Mouse (Mus musculus) MEL (cell line): ENCODE data around the gene E130309D02Rik. TPM values are rescaled to one million over a fixed set of nuclear protein-coding genes. Genes with fewer than 3 reads are reported as not detected.

Experiments
- DNase-seq: peaks from one replicate; pipeline ENCODE4 v3.0.0; 2011; ENCODE audit warnings: low read depth, low spot score
- H3K27ac ChIP-seq: 2 replicates; pipeline ENCODE4 v1.5.1; 2012; ENCODE audit warnings: low read depth, mild to moderate bottlenecking, control low read depth, low read length, moderate library complexity; ENCODE audit not compliant: control insufficient read depth
- H3K27me3 ChIP-seq, 2 experiments: fragments of 150-350 bp in 1 of 2; sonication (generic) in 1 of 2; 2 replicates each; pipeline ENCODE4 v1.6.1; 2012; ENCODE audit warnings: low read length in 2 of 2, mild to moderate bottlenecking in 2 of 2, improper control_type of control experiment in 1 of 2, moderate library complexity in 1 of 2; ENCODE audit not compliant: insufficient read depth in 2 of 2, control insufficient read depth in 1 of 2
- H3K36me3 ChIP-seq, 2 experiments: 2 replicates each; pipeline ENCODE4 v1.6.1; 2012 to 2014; ENCODE audit warnings: low read length in 2 of 2, improper control_type of control experiment in 1 of 2, inconsistent platforms in 1 of 2, mild to moderate bottlenecking in 1 of 2; ENCODE audit not compliant: insufficient read depth in 2 of 2, control insufficient read depth in 1 of 2
- H3K4me1 ChIP-seq, 2 experiments: fragments of 150-350 bp in 1 of 2; sonication (generic) in 1 of 2; 2 replicates each; pipeline ENCODE4 v1.6.1; 2012; ENCODE audit warnings: low read length in 2 of 2, improper control_type of control experiment in 1 of 2, mild to moderate bottlenecking in 1 of 2; ENCODE audit not compliant: insufficient read depth in 2 of 2, control insufficient read depth in 1 of 2
- H3K4me3 ChIP-seq, 2 experiments: fragments of 150-350 bp in 1 of 2; sonication (generic) in 1 of 2; 2 replicates each; pipeline ENCODE4 v1.5.1; 2012; ENCODE audit warnings: low read depth in 2 of 2, low read length in 2 of 2, mild to moderate bottlenecking in 2 of 2, moderate library complexity in 2 of 2, control low read depth in 1 of 2, improper control_type of control experiment in 1 of 2; ENCODE audit not compliant: control insufficient read depth in 1 of 2, insufficient read depth in 1 of 2
- H3K79me2 ChIP-seq: 2 replicates; pipeline ENCODE4 v1.6.1; 2012; ENCODE audit warnings: mild to moderate bottlenecking, low read length, moderate library complexity; ENCODE audit not compliant: control insufficient read depth, poor library complexity, insufficient read depth
- H3K9ac ChIP-seq: 2 replicates; pipeline ENCODE4 v1.6.1; 2012; ENCODE audit warnings: low read depth, mild to moderate bottlenecking, control low read depth, low read length, moderate library complexity; ENCODE audit not compliant: control insufficient read depth, poor library complexity, severe bottlenecking
- H3K9me3 ChIP-seq: fragments of 150-350 bp; sonication (generic); replicated peaks from 2 replicates; pipeline ENCODE4 v1.6.1; 2012; ENCODE audit warnings: mild to moderate bottlenecking, low read length, improper control_type of control experiment, moderate library complexity; ENCODE audit not compliant: insufficient read depth
- BHLHE40 ChIP-seq: IDR thresholded peaks from 2 replicates; pipeline ENCODE4 v1.6.1; 2012; ENCODE audit warnings: low read depth, mild to moderate bottlenecking, inconsistent platforms, low read length, improper control_type of control experiment, borderline replicate concordance
- CHD1 ChIP-seq: IDR thresholded peaks from 2 replicates; pipeline ENCODE4 v1.6.1; 2012; ENCODE audit warnings: low read depth, mild to moderate bottlenecking, inconsistent platforms, low read length, improper control_type of control experiment
- CHD2 ChIP-seq: IDR thresholded peaks from 2 replicates; pipeline ENCODE4 v1.6.1; 2011; ENCODE audit warnings: low read length, improper control_type of control experiment
- CTCF ChIP-seq, 3 experiments: IDR thresholded peaks in 2 of 3; conservative IDR thresholded peaks in 1 of 3; 2 replicates each; pipeline ENCODE4 v1.5.1; 2011 to 2012; ENCODE audit warnings: low read length in 3 of 3, low read depth in 2 of 3, mild to moderate bottlenecking in 2 of 3, improper control_type of control experiment in 1 of 3, inconsistent platforms in 1 of 3, mixed read lengths in 1 of 3, moderate library complexity in 1 of 3; ENCODE audit not compliant: control insufficient read depth in 1 of 3, insufficient read depth in 1 of 3, poor library complexity in 1 of 3, severe bottlenecking in 1 of 3
- E2F4 ChIP-seq: IDR thresholded peaks from 2 replicates; pipeline ENCODE4 v1.6.1; 2011; ENCODE audit warnings: low read depth, low read length, improper control_type of control experiment, borderline replicate concordance
- ELF1 ChIP-seq: IDR thresholded peaks from 2 replicates; pipeline ENCODE4 v1.6.1; 2014; ENCODE audit warnings: low read depth, mild to moderate bottlenecking, inconsistent platforms, low read length, improper control_type of control experiment, moderate library complexity
- EP300 ChIP-seq, 2 experiments: IDR thresholded peaks; 2 replicates each; pipeline ENCODE4 v1.6.1; 2011; ENCODE audit warnings: improper control_type of control experiment in 2 of 2, low read length in 2 of 2, low read depth in 1 of 2, mild to moderate bottlenecking in 1 of 2
- ETS1 ChIP-seq: IDR thresholded peaks from 2 replicates; pipeline ENCODE4 v1.6.1; 2012; ENCODE audit warnings: low read depth, mild to moderate bottlenecking, inconsistent platforms, low read length, improper control_type of control experiment, moderate library complexity
- GABPA ChIP-seq: IDR thresholded peaks from 2 replicates; pipeline ENCODE4 v1.6.1; 2012; ENCODE audit warnings: low read depth, mild to moderate bottlenecking, inconsistent platforms, low read length, improper control_type of control experiment, moderate library complexity
- GATA1 ChIP-seq: IDR thresholded peaks from 2 replicates; pipeline ENCODE4 v1.6.1; 2011; ENCODE audit warnings: low read depth, low read length, improper control_type of control experiment
- HCFC1 ChIP-seq: IDR thresholded peaks from 2 replicates; pipeline ENCODE4 v1.6.1; 2012; ENCODE audit warnings: low read depth, mild to moderate bottlenecking, inconsistent platforms, low read length, improper control_type of control experiment, moderate library complexity
- JUND ChIP-seq: IDR thresholded peaks from 2 replicates; pipeline ENCODE4 v1.6.1; 2011; ENCODE audit warnings: low read depth, mild to moderate bottlenecking, improper control_type of control experiment, low read length
- KAT2A ChIP-seq: conservative IDR thresholded peaks from 2 replicates; pipeline ENCODE4 v1.6.1; 2012; ENCODE audit warnings: low read depth, low read length, improper control_type of control experiment, inconsistent platforms
- MAX ChIP-seq: IDR thresholded peaks from 2 replicates; pipeline ENCODE4 v1.6.1; 2011; ENCODE audit warnings: low read length, improper control_type of control experiment
- MAZ ChIP-seq: IDR thresholded peaks from 2 replicates; pipeline ENCODE4 v1.6.1; 2012; ENCODE audit warnings: low read depth, mild to moderate bottlenecking, inconsistent platforms, low read length, improper control_type of control experiment
- MEF2A ChIP-seq: IDR thresholded peaks from 2 replicates; pipeline ENCODE4 v1.6.1; 2014; ENCODE audit warnings: low read depth, mild to moderate bottlenecking, inconsistent platforms, low read length, improper control_type of control experiment; ENCODE audit not compliant: poor library complexity, insufficient replicate concordance, severe bottlenecking; ENCODE audit errors: extremely low read depth
- MXI1 ChIP-seq: IDR thresholded peaks from 2 replicates; pipeline ENCODE4 v1.6.1; 2011; ENCODE audit warnings: mild to moderate bottlenecking, low read depth, low read length, improper control_type of control experiment
- MYB ChIP-seq: IDR thresholded peaks from 2 replicates; pipeline ENCODE4 v1.6.1; 2011; ENCODE audit warnings: mild to moderate bottlenecking, low read depth, low read length, improper control_type of control experiment
- MYC ChIP-seq: IDR thresholded peaks from 2 replicates; pipeline ENCODE4 v1.6.1; 2011; ENCODE audit warnings: low read depth, mild to moderate bottlenecking, low read length, improper control_type of control experiment, moderate library complexity
- NRF1 ChIP-seq: IDR thresholded peaks from 2 replicates; pipeline ENCODE4 v1.6.1; 2014; ENCODE audit warnings: low read depth, mild to moderate bottlenecking, inconsistent platforms, low read length, improper control_type of control experiment, moderate library complexity; ENCODE audit not compliant: poor library complexity, insufficient read depth, severe bottlenecking
- POLR2A ChIP-seq, 2 experiments: IDR thresholded peaks; 2 replicates each; pipeline ENCODE4 v1.6.1; 2011 to 2012; ENCODE audit warnings: low read length in 2 of 2, mild to moderate bottlenecking in 2 of 2, control low read depth in 1 of 2, improper control_type of control experiment in 1 of 2, low read depth in 1 of 2, moderate library complexity in 1 of 2; ENCODE audit not compliant: control insufficient read depth in 1 of 2, insufficient read depth in 1 of 2, poor library complexity in 1 of 2
- POLR2AphosphoS5 ChIP-seq: IDR thresholded peaks from 2 replicates; pipeline ENCODE4 v1.6.1; 2012; ENCODE audit warnings: low read depth, borderline replicate concordance, mild to moderate bottlenecking, inconsistent platforms, low read length, moderate library complexity, mixed read lengths
- RAD21 ChIP-seq: IDR thresholded peaks from 2 replicates; pipeline ENCODE4 v1.6.1; 2011; ENCODE audit warnings: mild to moderate bottlenecking, low read depth, low read length, improper control_type of control experiment
- RCOR1 ChIP-seq: IDR thresholded peaks from 2 replicates; pipeline ENCODE4 v1.6.1; 2012; ENCODE audit warnings: low read depth, mild to moderate bottlenecking, inconsistent platforms, low read length, improper control_type of control experiment
- SIN3A ChIP-seq: IDR thresholded peaks from 2 replicates; pipeline ENCODE4 v1.6.1; 2012; ENCODE audit warnings: low read length, improper control_type of control experiment, inconsistent platforms
- TAL1 ChIP-seq: IDR thresholded peaks from 2 replicates; pipeline ENCODE4 v1.6.1; 2012; ENCODE audit warnings: mild to moderate bottlenecking, inconsistent platforms, low read length, moderate library complexity, mixed read lengths
- TBP ChIP-seq: IDR thresholded peaks from 2 replicates; pipeline ENCODE4 v1.8.0; 2011; ENCODE audit warnings: low read depth, low read length, improper control_type of control experiment
- TCF12 ChIP-seq: IDR thresholded peaks from 2 replicates; pipeline ENCODE4 v1.6.1; 2014; ENCODE audit warnings: low read depth, mild to moderate bottlenecking, inconsistent platforms, low read length, improper control_type of control experiment, moderate library complexity
- UBTF ChIP-seq: IDR thresholded peaks from 2 replicates; pipeline ENCODE4 v1.6.1; 2012; ENCODE audit warnings: low read depth, mild to moderate bottlenecking, inconsistent platforms, low read length, improper control_type of control experiment, moderate library complexity, borderline replicate concordance; ENCODE audit not compliant: insufficient read depth
- USF1 ChIP-seq: IDR thresholded peaks from 2 replicates; pipeline ENCODE4 v1.6.1; 2014; ENCODE audit warnings: low read depth, mild to moderate bottlenecking, inconsistent platforms, low read length, improper control_type of control experiment, moderate library complexity
- USF2 ChIP-seq, 2 experiments: IDR thresholded peaks; 2 replicates each; pipeline ENCODE4 v1.6.1; 2011 to 2012; ENCODE audit warnings: improper control_type of control experiment in 2 of 2, low read length in 2 of 2, borderline replicate concordance in 1 of 2, inconsistent platforms in 1 of 2, low read depth in 1 of 2, mild to moderate bottlenecking in 1 of 2; ENCODE audit not compliant: insufficient read depth in 1 of 2
- ZKSCAN1 ChIP-seq: IDR thresholded peaks from 2 replicates; pipeline ENCODE4 v1.6.1; 2012; ENCODE audit warnings: low read depth, mild to moderate bottlenecking, inconsistent platforms, low read length, improper control_type of control experiment, moderate library complexity
- ZMIZ1 ChIP-seq: IDR thresholded peaks from 2 replicates; pipeline ENCODE4 v1.6.1; 2012; ENCODE audit warnings: low read depth, mild to moderate bottlenecking, inconsistent platforms, low read length, improper control_type of control experiment, moderate library complexity
- ZNF384 ChIP-seq: IDR thresholded peaks from 2 replicates; pipeline ENCODE4 v1.6.1; 2012; ENCODE audit warnings: low read depth, mild to moderate bottlenecking, inconsistent platforms, low read length, improper control_type of control experiment
- polyA plus RNA-seq, 2 experiments: library from polyadenylated mRNA; stranded (reverse) in 1 of 2; unstranded in 1 of 2; fragments of >175 nt in 1 of 2; fragments of >200 nt in 1 of 2; gene quantifications; 2 replicates each; pipeline versions ENCODE4 v1.2.1 to v1.2.4; 2012; ENCODE audit warnings: low replicate concordance in 2 of 2, low read depth in 1 of 2; ENCODE audit not compliant: insufficient read length in 2 of 2, insufficient read depth in 1 of 2, missing spikeins in 1 of 2
- total RNA-seq: library from RNA; depleted of rRNA; stranded (reverse); fragments of 300-350 nt; gene quantifications from 2 replicates; pipeline ENCODE4 v1.2.3, GENCODE M21; 2012; rRNA removed

Gene E130309D02Rik
- total RNA-seq (51.4 and 59.3 TPM in 2 replicates), polyA plus RNA-seq (10 to 100 TPM in 1 of 2 experiments, not detected in 1; 92.4 TPM)

DNA sequence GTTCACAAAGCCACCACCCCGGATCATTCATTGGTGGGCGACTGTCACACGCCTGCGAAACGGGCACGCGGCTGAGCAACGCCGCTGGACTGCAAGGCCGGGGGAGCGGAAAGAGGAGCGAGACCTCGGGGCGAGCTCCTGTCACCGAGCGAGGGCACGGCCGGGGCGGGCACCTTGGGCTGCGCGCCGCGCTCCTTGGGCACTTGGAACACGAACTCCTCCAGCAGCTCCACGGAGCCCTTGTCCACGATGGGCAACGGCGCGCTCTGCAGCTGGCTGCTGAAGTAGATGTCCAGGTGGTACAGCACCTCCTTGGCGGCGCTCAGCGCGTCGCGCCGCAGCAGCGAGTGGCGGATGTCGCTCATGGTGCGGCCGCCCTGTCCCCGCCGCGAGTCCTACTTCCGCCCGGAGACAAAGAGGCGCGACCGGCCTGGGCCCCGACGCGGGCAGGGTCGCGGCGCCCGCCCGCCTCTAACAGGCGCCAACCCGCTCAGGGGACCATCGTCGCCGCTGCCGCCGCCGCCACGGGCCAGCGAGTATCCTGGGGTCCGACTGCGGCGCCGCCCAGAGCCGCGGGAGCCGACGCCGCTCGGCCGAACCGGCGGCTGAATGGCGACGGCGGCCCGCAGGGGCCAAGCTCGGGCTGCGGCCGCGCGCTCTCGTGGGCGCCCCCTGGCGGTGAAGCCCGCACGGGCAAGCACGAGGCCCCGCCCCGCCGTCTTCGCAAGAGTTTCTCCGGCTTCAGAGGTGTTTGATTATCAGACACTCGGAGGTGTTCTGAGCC lies at the start of gene E130309D02Rik:
Gene E130309D02Rik, minus strand, starts transcription at position 631 of the 784 bp plus-strand sequence.
- Histone ChIP-seq H3K9me3 (no peaks in the 10 kb centered on the region), H3K9ac (peak within 1 kb of the TSS; percentile 98), H3K4me1 (peaks cover 0 to 10% of the 10 kb centered on the region in 2 experiments; a peak in 1 of 4 replicates), H3K27ac (peak within 1 kb of the TSS; percentile 89), H3K36me3 (peaks cover 12 to 18% of the 10 kb centered on the region in 2 experiments), H3K79me2 (peaks cover 47% of the 10 kb centered on the region), H3K27me3 (no peaks in the 10 kb centered on the region), H3K4me3 (peak within 1 kb of the TSS; percentile 76 to 91)
- DNase-seq: peak; percentile 89
- TF ChIP-seq POLR2AphosphoS5 (no peak), GABPA (no peak), POLR2A (IDR thresholded peaks at IDR 0.05; ENCODE audit: control insufficient read depth in 1 of 2, insufficient read depth in 1 of 2, low read depth in 1 of 2, low read length in 2 of 2, poor library complexity in 1 of 2) (peak; percentile 80 to 93; a peak in 3 of 4 replicates), CHD2 (no peak), MAX (peak; percentile 76), E2F4 (no peak), MEF2A (no peak), ETS1 (no peak), CHD1 (no peak), RCOR1 (no peak), ZMIZ1 (peak; percentile 70; the same call in 1 of the 2 replicates), TAL1 (no peak), EP300 (IDR thresholded peaks at IDR 0.05; ENCODE audit: low read depth in 1 of 2, low read length in 2 of 2) (peak in 1 of 2 experiments; percentile 34; a peak in 2 of 4 replicates), ELF1 (peak; percentile 33; the same call in 1 of the 2 replicates), NRF1 (0 out of 2 replicates have a peak, but pooled peaks have one; percentile 8), USF2 (IDR thresholded peaks at IDR 0.05; ENCODE audit: borderline replicate concordance in 1 of 2, insufficient read depth in 1 of 2, low read depth in 1 of 2, low read length in 2 of 2) (no peak), HCFC1 (peak; percentile 76), JUND (no peak), TCF12 (no peak), MYB (no peak), USF1 (no peak), CTCF (IDR thresholded peaks at IDR 0.05 in 2 of 3, conservative IDR thresholded peaks at IDR 0.05 in 1 of 3; ENCODE audit: control insufficient read depth in 1 of 3, insufficient read depth in 1 of 3, low read depth in 2 of 3, low read length in 3 of 3, poor library complexity in 1 of 3, severe bottlenecking in 1 of 3) (peak; percentile 52 to 99 (median 84); a peak in 5 of 6 replicates), BHLHE40 (no peak), UBTF (0 out of 2 replicates have a peak, but pooled peaks have one; percentile 62), TBP (0 out of 2 replicates have a peak, but pooled peaks have one; percentile 35), ZNF384 (no peak), MXI1 (peak; percentile 79), MAZ (0 out of 2 replicates have a peak, but pooled peaks have one; percentile 33), RAD21 (no peak; the same call in 1 of the 2 replicates), SIN3A (peak; percentile 31; the same call in 1 of the 2 replicates), KAT2A (no peak; the same call in 1 of the 2 replicates), ZKSCAN1 (no peak), MYC (no peak), GATA1 (no peak; the same call in 1 of the 2 replicates)
